Mouse (Mus musculus): ENCODE measurements at regions not wholly inside any gene's neighbourhood (a gene's known extent, or its start where the extent isn't known, plus 50 kb on each side); places are given as distances from the start of the nearest gene placed in this dataset.
A peak's percentile ranks its signal among the peaks of the same experiment; 100 is the strongest.

GRCm38 (mm10) chr3:39494363-39494762 lies 607.6 kb downstream of the Fat4 start:
- no peak for ATAC-seq (ENCODE audit: low FRiP score, low read depth)
- Histone ChIP-seq H3K4me3 (no peak overlapping the region), H3K36me3 (no peaks in the 10 kb centered on the region), H3K27ac (replicated peaks) (no peak overlapping the region), H3K4me1 (no peaks in the 10 kb centered on the region), H3K9me3 (no peaks in the 10 kb centered on the region), H3K27me3 (no peaks in the 10 kb centered on the region), H3K4me2 (replicated peaks) (no peak overlapping the region), H3K9ac (replicated peaks) (no peak overlapping the region)
- 91% methylated on average over 3 of the region's 3 CpGs for WGBS

- Histone ChIP-seq H3K27ac (replicated peaks) (no peak overlapping the region), H3K4me2 (replicated peaks) (no peak overlapping the region), H3K9me3 (no peaks in the 10 kb centered on the region), H3K4me1 (no peaks in the 10 kb centered on the region), H3K27me3 (no peaks in the 10 kb centered on the region), H3K9ac (replicated peaks) (no peak overlapping the region), H3K36me3 (no peaks in the 10 kb centered on the region), H3K4me3 (no peak overlapping the region)
- WGBS, result 83% methylated on average over 5 of the region's 5 CpGs
- ATAC-seq (ENCODE audit: low FRiP score, low read depth), result no peak
These were observed 641.3 kb downstream of the Fat4 start for GRCm38 (mm10) chr3:39528087-39528486.

- WGBS, result 79% methylated on average over 2 of the region's 2 CpGs
- no peaks in the 10 kb centered on the region for H3K27me3 ChIP-seq
- no peaks in the 10 kb centered on the region for H3K36me3 ChIP-seq
- no peak overlapping the region for H3K4me2 ChIP-seq (replicated peaks)
- ATAC-seq (ENCODE audit: low FRiP score, low read depth), result no peak
- no peak overlapping the region for H3K4me3 ChIP-seq
- H3K9me3 ChIP-seq, result no peaks in the 10 kb centered on the region
- H3K4me1 ChIP-seq, result no peaks in the 10 kb centered on the region
- H3K9ac ChIP-seq (replicated peaks), result no peak overlapping the region
- H3K27ac ChIP-seq (replicated peaks), result no peak overlapping the region
These were observed 650.8 kb downstream of the Fat4 start for GRCm38 (mm10) chr3:39537515-39537914.

- Histone ChIP-seq H3K36me3 (no peaks in the 10 kb centered on the region), H3K4me3 (no peak overlapping the region), H3K4me1 (no peaks in the 10 kb centered on the region), H3K4me2 (replicated peaks) (no peak overlapping the region), H3K27ac (replicated peaks) (no peak overlapping the region), H3K9me3 (no peaks in the 10 kb centered on the region), H3K27me3 (no peaks in the 10 kb centered on the region), H3K9ac (replicated peaks) (no peak overlapping the region)
- ATAC-seq (ENCODE audit: low FRiP score, low read depth), result no peak
- 83% methylated on average over 7 of the region's 7 CpGs for WGBS
These were observed 653.9 kb downstream of the Fat4 start for GRCm38 (mm10) chr3:39540530-39541118.

- no peak for ATAC-seq (ENCODE audit: low FRiP score, low read depth)
- no peaks in the 10 kb centered on the region for H3K9me3 ChIP-seq
- 91% methylated on average over 3 of the region's 3 CpGs for WGBS
These were observed 672.8 kb downstream of the Fat4 start for GRCm38 (mm10) chr3:39559460-39560041.

GRCm38 (mm10) chr3:39560951-39561350 lies 674.2 kb downstream of the Fat4 start:
- no peak overlapping the region for H3K9ac ChIP-seq (replicated peaks)
- H3K36me3 ChIP-seq, result no peaks in the 10 kb centered on the region
- H3K27ac ChIP-seq (replicated peaks), result no peak overlapping the region
- ATAC-seq (ENCODE audit: low FRiP score, low read depth), result no peak
- 69% methylated on average over 1 of the region's 1 CpGs for WGBS
- H3K4me2 ChIP-seq (replicated peaks), result no peak overlapping the region
- no peaks in the 10 kb centered on the region for H3K27me3 ChIP-seq
- H3K9me3 ChIP-seq, result no peaks in the 10 kb centered on the region
- no peak overlapping the region for H3K4me3 ChIP-seq
- no peaks in the 10 kb centered on the region for H3K4me1 ChIP-seq

More at GRCm38 (mm10) chr3:39559460-39560041, 672.8 kb downstream of the Fat4 start:
- H3K27me3 ChIP-seq, result no peaks in the 10 kb centered on the region
- no peaks in the 10 kb centered on the region for H3K36me3 ChIP-seq
- H3K4me2 ChIP-seq (replicated peaks), result no peak overlapping the region
- H3K4me1 ChIP-seq, result no peaks in the 10 kb centered on the region
- H3K27ac ChIP-seq (replicated peaks), result no peak overlapping the region
- H3K9ac ChIP-seq (replicated peaks), result no peak overlapping the region
- H3K4me3 ChIP-seq, result no peak overlapping the region

GRCm38 (mm10) chr3:39571444-39572237 lies 684.9 kb downstream of the Fat4 start:
- H3K4me2 ChIP-seq (replicated peaks), result no peak overlapping the region
- H3K36me3 ChIP-seq, result no peaks in the 10 kb centered on the region
- no peak overlapping the region for H3K4me3 ChIP-seq
- no peak overlapping the region for H3K27ac ChIP-seq (replicated peaks)
- H3K4me1 ChIP-seq, result no peaks in the 10 kb centered on the region
- WGBS, result 80% methylated on average over 5 of the region's 5 CpGs
- H3K27me3 ChIP-seq, result no peaks in the 10 kb centered on the region
- no peak for ATAC-seq (ENCODE audit: low FRiP score, low read depth)
- no peaks in the 10 kb centered on the region for H3K9me3 ChIP-seq
- no peak overlapping the region for H3K9ac ChIP-seq (replicated peaks)

GRCm38 (mm10) chr3:39575200-39575599 lies 688.5 kb downstream of the Fat4 start:
- Histone ChIP-seq H3K27ac (replicated peaks) (no peak overlapping the region), H3K27me3 (no peaks in the 10 kb centered on the region), H3K36me3 (no peaks in the 10 kb centered on the region), H3K9ac (replicated peaks) (no peak overlapping the region), H3K4me1 (no peaks in the 10 kb centered on the region), H3K9me3 (no peaks in the 10 kb centered on the region), H3K4me2 (replicated peaks) (no peak overlapping the region), H3K4me3 (no peak overlapping the region)
- WGBS, result 77% methylated on average over 3 of the region's 3 CpGs
- no peak for ATAC-seq (ENCODE audit: low FRiP score, low read depth)

- no peak overlapping the region for H3K27ac ChIP-seq (replicated peaks)
- no peak for ATAC-seq (ENCODE audit: low FRiP score, low read depth)
- H3K4me3 ChIP-seq, result no peak overlapping the region
- no peak overlapping the region for H3K9ac ChIP-seq (replicated peaks)
- WGBS, result 90% methylated on average over 2 of the region's 2 CpGs
- no peak overlapping the region for H3K4me2 ChIP-seq (replicated peaks)
- H3K27me3 ChIP-seq, result no peaks in the 10 kb centered on the region
- no peaks in the 10 kb centered on the region for H3K9me3 ChIP-seq
- no peaks in the 10 kb centered on the region for H3K4me1 ChIP-seq
- no peaks in the 10 kb centered on the region for H3K36me3 ChIP-seq
These were observed 704.6 kb downstream of the Fat4 start for GRCm38 (mm10) chr3:39591312-39591711.

- no peaks in the 10 kb centered on the region for H3K4me1 ChIP-seq
- H3K27ac ChIP-seq (replicated peaks), result no peak overlapping the region
- ATAC-seq (ENCODE audit: low FRiP score, low read depth), result no peak
- 93% methylated on average over 4 of the region's 4 CpGs for WGBS
- no peaks in the 10 kb centered on the region for H3K36me3 ChIP-seq
- H3K4me3 ChIP-seq, result no peak overlapping the region
- H3K4me2 ChIP-seq (replicated peaks), result no peak overlapping the region
- no peaks in the 10 kb centered on the region for H3K9me3 ChIP-seq
- no peaks in the 10 kb centered on the region for H3K27me3 ChIP-seq
- no peak overlapping the region for H3K9ac ChIP-seq (replicated peaks)
These were observed 705.8 kb downstream of the Fat4 start for GRCm38 (mm10) chr3:39592349-39593117.

- no peak overlapping the region for H3K27ac ChIP-seq (replicated peaks)
These were observed 723.2 kb downstream of the Fat4 start for GRCm38 (mm10) chr3:39609937-39610336.

GRCm38 (mm10) chr3:39612408-39612807 lies 725.7 kb downstream of the Fat4 start:
- no peak for ATAC-seq (ENCODE audit: low FRiP score, low read depth)

More at GRCm38 (mm10) chr3:39609937-39610336, 723.2 kb downstream of the Fat4 start:
- no peak overlapping the region for H3K9ac ChIP-seq (replicated peaks)
- H3K27me3 ChIP-seq, result no peaks in the 10 kb centered on the region
- H3K4me2 ChIP-seq (replicated peaks), result no peak overlapping the region
- ATAC-seq (ENCODE audit: low FRiP score, low read depth), result peak; percentile 71; the same call in 1 of the 2 replicates
- no peaks in the 10 kb centered on the region for H3K36me3 ChIP-seq
- WGBS, result 71% methylated on average over 3 of the region's 3 CpGs
- H3K4me3 ChIP-seq, result no peak overlapping the region
- no peaks in the 10 kb centered on the region for H3K4me1 ChIP-seq
- no peaks in the 10 kb centered on the region for H3K9me3 ChIP-seq

More at GRCm38 (mm10) chr3:39612408-39612807, 725.7 kb downstream of the Fat4 start:
- Histone ChIP-seq H3K36me3 (no peaks in the 10 kb centered on the region), H3K4me3 (no peak overlapping the region), H3K9ac (replicated peaks) (no peak overlapping the region), H3K27me3 (no peaks in the 10 kb centered on the region), H3K4me2 (replicated peaks) (no peak overlapping the region), H3K27ac (replicated peaks) (no peak overlapping the region), H3K9me3 (no peaks in the 10 kb centered on the region), H3K4me1 (no peaks in the 10 kb centered on the region)
- WGBS, result 81% methylated on average over 7 of the region's 7 CpGs

All from midbrain, embryonic 12.5 days (tissue).